Mouse (Mus musculus): Measurements from ENCODE around the gene Ddx11. TPM values are rescaled to one million over a fixed set of nuclear protein-coding genes. Genes with fewer than 3 reads are reported as not detected.

The Ddx11 gene
- polyA plus RNA-seq (2012; rRNA removed): 6.7 and 7.3 TPM in 2 replicates

DNA sequence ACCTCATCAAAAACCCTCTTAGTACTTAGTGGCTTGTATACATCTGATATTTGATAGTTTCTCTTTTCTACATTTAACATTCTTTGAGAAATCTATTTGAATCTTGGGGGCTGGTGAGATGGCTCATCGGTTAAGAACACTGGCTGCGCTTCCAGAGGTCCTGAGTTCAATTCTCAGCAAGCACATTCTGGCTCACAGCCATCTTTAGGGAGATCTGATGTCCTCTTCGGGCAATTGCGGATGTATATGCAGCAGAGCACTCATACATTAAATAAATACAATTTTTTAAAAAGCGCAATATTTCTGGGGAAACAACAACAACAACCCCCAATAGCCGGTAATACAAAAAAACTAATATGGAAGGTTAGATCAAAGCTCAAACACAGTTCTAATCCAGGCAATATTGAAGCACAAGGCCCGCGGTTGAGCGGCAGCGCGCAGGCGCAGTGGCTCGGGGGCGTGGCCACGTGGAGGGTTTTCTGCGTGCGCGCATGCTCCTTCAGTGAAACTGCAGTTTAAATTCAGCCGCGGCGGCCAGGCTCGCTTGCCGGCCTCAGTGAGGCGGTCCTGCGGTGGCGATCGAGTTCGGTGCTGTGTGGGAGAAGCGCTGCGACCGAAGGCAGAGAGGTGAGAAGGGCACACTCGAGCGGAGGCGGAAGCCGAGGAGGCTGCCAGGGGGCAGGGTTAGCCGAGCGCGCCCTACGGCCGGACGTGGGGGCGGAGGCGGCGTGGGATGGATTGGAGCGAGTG is at the start of gene Ddx11:
TSS of gene Ddx11 (plus strand) at position 455 of the 750 bp plus-strand sequence.
- TF ChIP-seq CTCF (IDR thresholded peaks at IDR 0.05; ENCODE audit: extremely low read depth, insufficient read depth, insufficient read length, insufficient replicate concordance) (no peak), POLR2A (IDR thresholded peaks at IDR 0.05; ENCODE audit: low read depth, low read length) (peak; percentile 44; the same call in 1 of the 2 replicates)
- peaks cover 3% of the 10 kb centered on the region for H3K4me1 ChIP-seq (ENCODE audit: control insufficient read depth, insufficient read depth, insufficient read length)
- no peaks in the 10 kb centered on the region; the same call in 1 of the 2 replicates for H3K27me3 ChIP-seq (ENCODE audit: control insufficient read depth, insufficient read depth, low read length)
- peak within 1 kb of the TSS; percentile 99 for H3K4me3 ChIP-seq (ENCODE audit: extremely low read depth, insufficient read depth, insufficient read length)
- H3K36me3 ChIP-seq (ENCODE audit: control insufficient read depth, insufficient read depth, low read length): peaks cover 14% of the 10 kb centered on the region
- peak within 1 kb of the TSS; percentile 98 for H3K27ac ChIP-seq (ENCODE audit: insufficient read depth, low read length)
- peak; percentile 72 to 90 for DNase-seq (ENCODE audit: low read depth in 1 of 2, low spot score in 2 of 2)
- 6% methylated on average over 45 of the region's 45 CpGs for WGBS

- H3K36me3 ChIP-seq (ENCODE audit: control insufficient read depth, insufficient read depth, low read length): no peaks in the 10 kb centered on the region; the same call in 1 of the 2 replicates
- H3K27me3 ChIP-seq (ENCODE audit: control insufficient read depth, insufficient read depth, low read length): no peaks in the 10 kb centered on the region
- WGBS: 84% methylated on average over 7 of the region's 7 CpGs
- H3K4me3 ChIP-seq (ENCODE audit: extremely low read depth, insufficient read depth, insufficient read length): no peak overlapping the region
- peaks cover 4% of the 10 kb centered on the region; the same call in 1 of the 2 replicates for H3K4me1 ChIP-seq (ENCODE audit: control insufficient read depth, insufficient read depth, insufficient read length)
- TF ChIP-seq CTCF (IDR thresholded peaks at IDR 0.05; ENCODE audit: extremely low read depth, insufficient read depth, insufficient read length, insufficient replicate concordance): no peak
- no peak for TF ChIP-seq POLR2A (IDR thresholded peaks at IDR 0.05; ENCODE audit: low read depth, low read length)
- DNase-seq (ENCODE audit: low read depth in 1 of 2, low spot score in 2 of 2): no peak
- no peak overlapping the region for H3K27ac ChIP-seq (ENCODE audit: insufficient read depth, low read length)
These were observed 49.3 kb upstream of the Ddx11 start for GRCm38 (mm10) chr17:66073971-66074370.

- TF ChIP-seq POLR2A (IDR thresholded peaks at IDR 0.05; ENCODE audit: low read depth, low read length): no peak
- H3K4me1 ChIP-seq (ENCODE audit: control insufficient read depth, insufficient read depth, insufficient read length): peaks cover 4% of the 10 kb centered on the region; the same call in 1 of the 2 replicates
- no peaks in the 10 kb centered on the region for H3K27me3 ChIP-seq (ENCODE audit: control insufficient read depth, insufficient read depth, low read length)
- H3K27ac ChIP-seq (ENCODE audit: insufficient read depth, low read length): peak overlapping the region; percentile 93
- DNase-seq (ENCODE audit: low read depth in 1 of 2, low spot score in 2 of 2): peak in 1 of 2 experiments; percentile 5
- WGBS: under 1% methylated on average over 12 of the region's 12 CpGs
- peaks cover 8% of the 10 kb centered on the region for H3K36me3 ChIP-seq (ENCODE audit: control insufficient read depth, insufficient read depth, low read length)
- peak overlapping the region; percentile 90 for H3K4me3 ChIP-seq (ENCODE audit: extremely low read depth, insufficient read depth, insufficient read length)
These were observed 47.5 kb upstream of the Ddx11 start for GRCm38 (mm10) chr17:66075827-66076173.

GRCm38 (mm10) chr17:66076174-66076927 is 47.0 kb upstream of the Ddx11 start:
- peaks cover 4% of the 10 kb centered on the region; the same call in 1 of the 2 replicates for H3K4me1 ChIP-seq (ENCODE audit: control insufficient read depth, insufficient read depth, insufficient read length)
- peak; percentile 7 to 33 for DNase-seq (ENCODE audit: low read depth in 1 of 2, low spot score in 2 of 2)

GRCm38 (mm10) chr17:66076934-66077333 is 46.4 kb upstream of the Ddx11 start, which contains the start of gene Ankrd12:
Gene Ankrd12 (minus strand): TSS chr17:66077089.
- H3K4me3 ChIP-seq (ENCODE audit: extremely low read depth, insufficient read depth, insufficient read length): peak within 1 kb of the TSS; percentile 90
- peaks cover 4% of the 10 kb centered on the region; the same call in 1 of the 2 replicates for H3K4me1 ChIP-seq (ENCODE audit: control insufficient read depth, insufficient read depth, insufficient read length)
- peak; percentile 10; the same call in 1 of the 2 replicates for TF ChIP-seq POLR2A (IDR thresholded peaks at IDR 0.05; ENCODE audit: low read depth, low read length)
- no peak for TF ChIP-seq CTCF (IDR thresholded peaks at IDR 0.05; ENCODE audit: extremely low read depth, insufficient read depth, insufficient read length, insufficient replicate concordance)
- H3K36me3 ChIP-seq (ENCODE audit: control insufficient read depth, insufficient read depth, low read length): peaks cover 11% of the 10 kb centered on the region
- under 1% methylated on average over 50 of the region's 53 CpGs for WGBS
- H3K27ac ChIP-seq (ENCODE audit: insufficient read depth, low read length): peak within 1 kb of the TSS; percentile 93
- DNase-seq (ENCODE audit: low read depth in 1 of 2, low spot score in 2 of 2): peak; percentile 85 to 97
- H3K27me3 ChIP-seq (ENCODE audit: control insufficient read depth, insufficient read depth, low read length): no peaks in the 10 kb centered on the region

More at GRCm38 (mm10) chr17:66076174-66076927, 47.0 kb upstream of the Ddx11 start:
- peak overlapping the region; percentile 90 for H3K4me3 ChIP-seq (ENCODE audit: extremely low read depth, insufficient read depth, insufficient read length)
- WGBS: 3% methylated on average over 92 of the region's 95 CpGs
- H3K27ac ChIP-seq (ENCODE audit: insufficient read depth, low read length): peak overlapping the region; percentile 93
- H3K27me3 ChIP-seq (ENCODE audit: control insufficient read depth, insufficient read depth, low read length): no peaks in the 10 kb centered on the region
- peaks cover 11% of the 10 kb centered on the region for H3K36me3 ChIP-seq (ENCODE audit: control insufficient read depth, insufficient read depth, low read length)
- TF ChIP-seq POLR2A (IDR thresholded peaks at IDR 0.05; ENCODE audit: low read depth, low read length) (no peak), CTCF (IDR thresholded peaks at IDR 0.05; ENCODE audit: extremely low read depth, insufficient read depth, insufficient read length, insufficient replicate concordance) (no peak)

DNA sequence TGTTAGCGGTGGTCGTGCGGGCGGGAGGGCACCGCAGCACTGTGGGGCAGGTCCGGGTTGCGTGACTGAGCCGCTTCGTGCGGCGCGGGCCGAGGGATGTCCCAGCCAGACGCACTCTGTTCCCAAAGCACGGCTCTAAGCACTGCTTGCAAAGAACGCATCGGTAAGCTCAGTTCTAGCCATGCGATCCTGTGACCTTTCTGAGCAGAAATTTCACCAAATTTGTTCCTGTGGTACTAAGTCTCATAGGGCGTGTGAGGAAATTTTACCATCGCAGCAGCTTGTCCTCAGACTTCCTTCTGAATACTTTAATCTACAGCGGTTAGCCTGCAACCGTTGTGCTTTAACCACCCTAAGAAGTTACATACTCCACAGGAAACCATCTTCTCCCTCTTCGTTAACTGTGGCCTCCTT is 45.9 kb upstream of the Ddx11 start:
- DNase-seq (ENCODE audit: low read depth in 1 of 2, low spot score in 2 of 2): peak in 1 of 2 experiments; percentile 4
- TF ChIP-seq CTCF (IDR thresholded peaks at IDR 0.05; ENCODE audit: extremely low read depth, insufficient read depth, insufficient read length, insufficient replicate concordance) (no peak), POLR2A (IDR thresholded peaks at IDR 0.05; ENCODE audit: low read depth, low read length) (no peak)
- under 1% methylated on average over 23 of the region's 23 CpGs for WGBS
- Histone ChIP-seq H3K4me3 (ENCODE audit: extremely low read depth, insufficient read depth, insufficient read length) (peak overlapping the region; percentile 90), H3K36me3 (ENCODE audit: control insufficient read depth, insufficient read depth, low read length) (peaks cover 11% of the 10 kb centered on the region), H3K4me1 (ENCODE audit: control insufficient read depth, insufficient read depth, insufficient read length) (peaks cover 4% of the 10 kb centered on the region; the same call in 1 of the 2 replicates), H3K27me3 (ENCODE audit: control insufficient read depth, insufficient read depth, low read length) (no peaks in the 10 kb centered on the region), H3K27ac (ENCODE audit: insufficient read depth, low read length) (peak overlapping the region; percentile 93)
